Mouse (Mus musculus): ENCODE measurements around the gene 2810408A11Rik.

- TF ChIP-seq EP300 (IDR thresholded peaks at IDR 0.05; ENCODE audit: low read depth) (no peak), CTCF (IDR thresholded peaks at IDR 0.05; ENCODE audit: low read depth) (no peak)
These were observed 8.4 kb upstream of the 2810408A11Rik start for GRCm38 (mm10) chr11:69909174-69909573.
